Mouse (Mus musculus) CH12.LX (cell line): Measurements from ENCODE around the gene Trap1. TPM values are rescaled to one million over a fixed set of nuclear protein-coding genes. Genes with fewer than 3 reads are reported as not detected.

ENCODE experiments used
- DNase-seq: peaks from one replicate; pipeline ENCODE4 v3.0.0-alpha.2; 2013; ENCODE audit errors: extremely low read depth
- H3K27ac ChIP-seq: 2 replicates; pipeline ENCODE4 v1.5.1; 2012; ENCODE audit warnings: low read depth, mild to moderate bottlenecking, control low read depth, moderate library complexity; ENCODE audit not compliant: insufficient read depth
- H3K27me3 ChIP-seq: replicated peaks from 2 replicates; pipeline ENCODE3; 2012; ENCODE audit warnings: inconsistent platforms
- H3K36me3 ChIP-seq, 2 experiments: replicated peaks in 1 of 2; 2 replicates each; pipeline versions ENCODE3 to v1.6.1; 2012; ENCODE audit warnings: inconsistent platforms in 1 of 2, low read length in 1 of 2, mild to moderate bottlenecking in 1 of 2, mixed read lengths in 1 of 2, moderate library complexity in 1 of 2; ENCODE audit not compliant: control insufficient read depth in 1 of 2, insufficient read depth in 1 of 2
- H3K4me1 ChIP-seq, 2 experiments: 2 replicates each; pipeline ENCODE4 v1.6.1; 2012; ENCODE audit warnings: inconsistent platforms in 1 of 2, moderate library complexity in 1 of 2; ENCODE audit not compliant: insufficient read depth in 2 of 2, control insufficient read depth in 1 of 2
- H3K4me2 ChIP-seq: 2 replicates; pipeline ENCODE4 v1.6.1; 2012; ENCODE audit warnings: low read depth, mild to moderate bottlenecking, control low read depth; ENCODE audit not compliant: poor library complexity, insufficient read depth, severe bottlenecking
- H3K4me3 ChIP-seq, 3 experiments: fragments of 150-350 bp in 1 of 3; sonication (generic) in 1 of 3; replicated peaks in 1 of 3; 2 replicates each; pipeline versions ENCODE3 to v1.5.1; 2011 to 2012; ENCODE audit warnings: low read depth in 2 of 3, low read length in 2 of 3, mild to moderate bottlenecking in 2 of 3, moderate library complexity in 2 of 3, control low read depth in 1 of 3, improper control_type of control experiment in 1 of 3, inconsistent platforms in 1 of 3, mixed read lengths in 1 of 3; ENCODE audit not compliant: poor library complexity in 1 of 3
- H3K79me2 ChIP-seq: replicated peaks from 2 replicates; pipeline ENCODE4 v1.6.1; 2012; ENCODE audit warnings: mild to moderate bottlenecking, moderate library complexity; ENCODE audit not compliant: control insufficient read depth, poor library complexity, insufficient read depth, severe bottlenecking; ENCODE audit errors: extremely low read depth
- H3K9ac ChIP-seq: 2 replicates; pipeline ENCODE4 v1.6.1; 2012; ENCODE audit warnings: low read depth, mild to moderate bottlenecking, control low read depth, moderate library complexity; ENCODE audit not compliant: insufficient read depth
- H3K9me3 ChIP-seq: replicated peaks from 2 replicates; pipeline ENCODE3; 2012; ENCODE audit warnings: low read length, inconsistent platforms, mixed read lengths
- CHD2 ChIP-seq: IDR thresholded peaks from 2 replicates; pipeline ENCODE4 v1.6.1; 2011; ENCODE audit warnings: low read length, improper control_type of control experiment
- ETS1 ChIP-seq: conservative IDR thresholded peaks from 2 replicates; pipeline ENCODE4 v1.6.1; 2012; ENCODE audit warnings: low read depth, mild to moderate bottlenecking, inconsistent platforms, low read length, improper control_type of control experiment, moderate library complexity
- GABPA ChIP-seq: IDR thresholded peaks from 2 replicates; pipeline ENCODE4 v1.6.1; 2012; ENCODE audit warnings: low read depth, low read length, improper control_type of control experiment, inconsistent platforms; ENCODE audit not compliant: insufficient replicate concordance
- IRF4 ChIP-seq: IDR thresholded peaks from 2 replicates; pipeline ENCODE4 v1.6.1; 2014; ENCODE audit warnings: low read depth, mild to moderate bottlenecking, inconsistent platforms, low read length, improper control_type of control experiment
- MEF2A ChIP-seq: IDR thresholded peaks from 2 replicates; pipeline ENCODE4 v1.6.1; 2014; ENCODE audit warnings: low read depth, mild to moderate bottlenecking, inconsistent platforms, low read length, improper control_type of control experiment, borderline replicate concordance
- MXI1 ChIP-seq: IDR thresholded peaks from 2 replicates; pipeline ENCODE4 v1.6.1; 2011; ENCODE audit warnings: mild to moderate bottlenecking, low read depth, low read length, improper control_type of control experiment
- MYC ChIP-seq: IDR thresholded peaks from 2 replicates; pipeline ENCODE4 v1.6.1; 2011; ENCODE audit warnings: low read depth, mild to moderate bottlenecking, improper control_type of control experiment, low read length
- POLR2A ChIP-seq: IDR thresholded peaks from 2 replicates; pipeline ENCODE4 v1.6.1; 2011; ENCODE audit warnings: low read depth, mild to moderate bottlenecking, improper control_type of control experiment, low read length
- POLR2AphosphoS2 ChIP-seq: IDR thresholded peaks from 2 replicates; pipeline ENCODE4 v1.6.1; 2011; ENCODE audit warnings: low read depth, low read length, improper control_type of control experiment
- RCOR1 ChIP-seq: conservative IDR thresholded peaks from 2 replicates; pipeline ENCODE4 v1.6.1; 2012; ENCODE audit warnings: low read depth, mild to moderate bottlenecking, inconsistent platforms, low read length, improper control_type of control experiment
- SIN3A ChIP-seq: IDR thresholded peaks from 2 replicates; pipeline ENCODE4 v1.6.1; 2012; ENCODE audit warnings: low read length, improper control_type of control experiment, inconsistent platforms
- SMC3 ChIP-seq: IDR thresholded peaks from 2 replicates; pipeline ENCODE4 v1.6.1; 2011; ENCODE audit warnings: low read depth, low read length, improper control_type of control experiment
- TBP ChIP-seq: conservative IDR thresholded peaks from 2 replicates; pipeline ENCODE4 v1.6.1; 2011; ENCODE audit warnings: low read depth, low read length, improper control_type of control experiment
- TCF12 ChIP-seq: IDR thresholded peaks from 2 replicates; pipeline ENCODE4 v1.6.1; 2014; ENCODE audit warnings: low read depth, mild to moderate bottlenecking, inconsistent platforms, low read length, improper control_type of control experiment
- UBTF ChIP-seq: IDR thresholded peaks from 2 replicates; pipeline ENCODE4 v1.6.1; 2012; ENCODE audit warnings: low read depth, mild to moderate bottlenecking, inconsistent platforms, low read length, improper control_type of control experiment, moderate library complexity
- USF2 ChIP-seq: conservative IDR thresholded peaks from 2 replicates; pipeline ENCODE4 v1.6.1; 2011; ENCODE audit warnings: low read depth, low read length, improper control_type of control experiment
- ZC3H11A ChIP-seq: IDR thresholded peaks from 2 replicates; pipeline ENCODE4 v1.6.1; 2012; ENCODE audit warnings: low read depth, mild to moderate bottlenecking, inconsistent platforms, low read length, improper control_type of control experiment
- dilution Hi-C: fragments of 300-500 bp; cut with MboI; formaldehyde crosslinking; loops from 2 replicates; pipeline ENCODE4 v1.14.3; 2020; ENCODE audit warnings: low sequenced_read_pairs; ENCODE audit not compliant: extremely low pct_unique_long_range_greater_than_20kb, extremely low pct_ligation_motif_present
- in situ Hi-C: fragments of 300-500 bp; cut with MboI; formaldehyde crosslinking; loops from 3 replicates; pipeline ENCODE4 v1.14.3; 2019; ENCODE audit warnings: low sequenced_read_pairs, low pct_ligation_motif_present, low pct_unique_long_range_greater_than_20kb, mixed read lengths
- polyA plus RNA-seq: library from polyadenylated mRNA; unstranded; fragments of >175 nt; gene quantifications from 2 replicates; pipeline ENCODE4 v1.2.1, GENCODE M21; 2012; ENCODE audit warnings: low read depth; ENCODE audit not compliant: insufficient read length
- total RNA-seq, 2 experiments: library from RNA; depleted of rRNA; stranded (reverse); fragments of 300-350 nt in 1 of 2; fragments of >200 nt in 1 of 2; gene quantifications; 2 replicates each; pipeline ENCODE4 v1.2.3; 2012 to 2014

Trap1 gene
- total and polyA plus RNA-seq, 3 experiments = 143 to 284 (median 167) TPM

- no peaks in the 10 kb centered on the region for H3K9me3 ChIP-seq
- dilution Hi-C loops = no loop called here
- H3K9ac ChIP-seq = no peak overlapping the region
- TF ChIP-seq ETS1 (no peak), RCOR1 (no peak), TBP (no peak), CHD2 (no peak), MEF2A (no peak), TCF12 (no peak)
- in situ Hi-C loops = no loop called here
- no peak overlapping the region for H3K4me3 ChIP-seq
- no peaks in the 10 kb centered on the region for H3K4me1 ChIP-seq
- no peak overlapping the region for H3K4me2 ChIP-seq
- DNase-seq = no peak
- no peaks in the 10 kb centered on the region for H3K27me3 ChIP-seq
- H3K36me3 ChIP-seq = peaks cover 76 to 94% of the 10 kb centered on the region in 2 experiments
- H3K79me2 ChIP-seq = no peaks in the 10 kb centered on the region
- H3K27ac ChIP-seq = no peak overlapping the region
Measured at GRCm38 (mm10) chr16:4052601-4053000, 25.0 kb downstream of the Trap1 start.

DNA sequence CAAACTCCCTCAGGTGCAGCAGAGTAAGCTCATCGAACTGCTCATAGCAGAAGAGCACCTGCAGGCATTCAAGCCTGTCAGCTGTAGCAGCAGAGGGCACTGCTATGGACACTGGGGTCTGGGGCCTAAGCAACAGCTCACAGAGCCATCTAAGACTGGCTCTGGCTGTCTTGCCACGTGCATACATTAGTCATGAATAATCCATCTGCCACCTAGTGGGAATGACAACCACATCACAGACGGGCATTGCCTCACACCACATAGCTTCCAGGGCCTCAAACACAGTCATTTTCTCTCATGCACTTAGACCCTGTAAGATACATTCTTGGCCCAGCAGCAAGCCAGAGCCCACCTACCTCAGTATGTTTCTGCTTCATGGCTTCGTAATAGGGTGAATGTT, 32.1 kb downstream of the Trap1 start:
- H3K9me3 ChIP-seq = no peaks in the 10 kb centered on the region
- H3K27ac ChIP-seq = no peak overlapping the region
- no peak overlapping the region for H3K4me3 ChIP-seq
- H3K36me3 ChIP-seq = peaks cover 63 to 94% of the 10 kb centered on the region in 2 experiments
- H3K9ac ChIP-seq = no peak overlapping the region
- H3K4me2 ChIP-seq = no peak overlapping the region
- dilution Hi-C loops = no loop called here
- in situ Hi-C loops = no loop called here
- no peaks in the 10 kb centered on the region for H3K79me2 ChIP-seq
- H3K4me1 ChIP-seq = peaks cover 3 to 6% of the 10 kb centered on the region in 2 experiments; a peak in 3 of 4 replicates
- TF ChIP-seq USF2 (no peak), SIN3A (no peak), MXI1 (no peak), MYC (no peak), SMC3 (no peak), GABPA (no peak), POLR2A (no peak), IRF4 (no peak), ZC3H11A (no peak), POLR2AphosphoS2 (no peak), UBTF (no peak)
- DNase-seq = no peak
- H3K27me3 ChIP-seq = no peaks in the 10 kb centered on the region
